Mouse (Mus musculus) layer of hippocampus, adult 9-11 months (tissue): ENCODE measurements around the gene Npnt.

Source experiments
- DNase-seq: peaks from one replicate; pipeline ENCODE4 v3.0.0; 2022

Npnt gene

DNA sequence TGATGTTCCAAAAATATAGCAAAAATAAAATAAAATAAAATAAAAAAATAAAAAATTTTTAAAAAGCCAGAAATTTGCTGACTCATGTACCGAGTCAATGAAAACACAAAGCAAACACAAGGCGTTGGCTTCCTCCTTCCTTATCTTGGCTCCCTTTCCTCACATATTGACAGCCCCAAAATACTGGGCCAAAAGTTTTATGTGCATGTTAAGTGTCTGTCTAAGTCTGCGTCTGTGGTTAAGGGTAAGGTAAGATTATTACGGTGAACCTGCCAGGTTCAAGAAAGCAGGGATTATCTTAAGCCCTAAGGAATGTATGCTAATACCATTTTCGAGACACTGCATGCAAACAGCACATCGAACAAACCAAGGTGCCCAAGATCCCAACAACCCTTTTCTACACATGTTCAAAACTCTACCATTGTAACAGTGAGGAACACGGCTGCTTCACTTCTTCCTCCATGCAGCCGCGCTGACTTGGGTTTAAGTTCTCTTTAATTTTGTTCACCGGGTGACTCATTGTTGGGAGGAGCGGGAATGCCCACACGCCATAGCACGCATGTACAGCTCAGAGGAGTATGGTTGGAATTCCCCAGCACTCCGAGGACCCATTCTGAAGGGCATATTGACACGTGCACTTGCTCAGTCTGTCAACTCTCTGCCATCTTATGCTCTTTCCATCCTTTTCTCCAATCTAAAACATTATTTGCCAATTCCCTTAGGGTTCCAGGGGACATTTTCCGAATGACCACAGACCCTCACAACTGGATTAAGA, 62.8 kb downstream of the Npnt start:
- no peak for DNase-seq

DNA sequence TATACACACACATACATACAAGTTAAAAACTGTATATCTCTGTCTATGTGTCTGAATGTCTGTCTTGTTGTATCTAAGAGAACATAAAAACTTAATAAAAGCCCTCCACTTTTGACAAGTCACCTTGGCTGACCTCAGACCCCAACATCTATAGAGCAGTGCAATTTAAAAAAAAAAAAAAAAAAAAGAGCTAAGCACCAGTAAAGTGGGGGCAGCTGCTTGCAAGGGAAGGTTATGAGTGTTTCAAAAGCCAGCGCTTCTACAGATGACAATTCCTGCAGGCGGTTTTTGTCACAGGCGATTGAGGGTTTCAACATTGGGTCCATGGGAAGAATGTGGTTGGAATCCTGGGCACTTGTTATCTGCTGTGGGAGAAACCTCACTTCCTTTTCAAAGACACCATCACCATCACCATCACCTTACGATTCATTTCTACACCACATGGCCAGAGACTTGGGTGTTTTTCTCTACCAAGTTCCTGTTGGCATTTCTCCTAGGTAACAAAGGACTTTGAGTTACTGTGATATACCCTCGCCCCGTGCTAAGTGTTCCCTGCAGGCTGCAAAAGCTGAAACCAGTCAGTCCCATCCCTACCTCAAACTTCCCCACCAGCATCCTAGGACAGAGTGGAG, 63.6 kb downstream of the Npnt start:
- no peak for DNase-seq

DNA sequence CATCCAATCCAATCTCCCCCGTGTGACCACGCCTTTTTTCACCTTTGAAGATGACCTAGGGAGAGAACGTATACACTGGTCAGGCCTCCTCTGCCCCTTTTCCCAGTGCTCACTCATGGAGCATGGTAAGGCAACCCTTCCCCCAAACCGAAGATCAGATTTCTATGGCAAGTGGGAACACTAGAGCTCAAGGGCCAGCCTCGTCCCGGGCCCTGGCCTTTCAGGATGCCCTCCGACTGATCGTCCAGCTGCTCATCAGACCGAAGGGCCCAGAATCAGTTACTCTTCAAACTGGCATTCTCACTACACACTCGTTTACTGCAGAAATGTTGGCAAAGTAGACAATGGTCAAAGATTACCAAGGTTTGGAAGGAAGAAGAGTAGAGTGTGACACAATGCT, 65.6 kb downstream of the Npnt start:
- no peak for DNase-seq

GRCm38 (mm10) chr3:132883256-132883655, 66.8 kb downstream of the Npnt start:
- no peak for DNase-seq

GRCm38 (mm10) chr3:132880826-132881225, 69.3 kb downstream of the Npnt start:
- DNase-seq = no peak

GRCm38 (mm10) chr3:132880361-132880760, 69.7 kb downstream of the Npnt start:
- no peak for DNase-seq

- DNase-seq = no peak
These were observed 73.0 kb downstream of the Npnt start for GRCm38 (mm10) chr3:132876933-132877676.

DNA sequence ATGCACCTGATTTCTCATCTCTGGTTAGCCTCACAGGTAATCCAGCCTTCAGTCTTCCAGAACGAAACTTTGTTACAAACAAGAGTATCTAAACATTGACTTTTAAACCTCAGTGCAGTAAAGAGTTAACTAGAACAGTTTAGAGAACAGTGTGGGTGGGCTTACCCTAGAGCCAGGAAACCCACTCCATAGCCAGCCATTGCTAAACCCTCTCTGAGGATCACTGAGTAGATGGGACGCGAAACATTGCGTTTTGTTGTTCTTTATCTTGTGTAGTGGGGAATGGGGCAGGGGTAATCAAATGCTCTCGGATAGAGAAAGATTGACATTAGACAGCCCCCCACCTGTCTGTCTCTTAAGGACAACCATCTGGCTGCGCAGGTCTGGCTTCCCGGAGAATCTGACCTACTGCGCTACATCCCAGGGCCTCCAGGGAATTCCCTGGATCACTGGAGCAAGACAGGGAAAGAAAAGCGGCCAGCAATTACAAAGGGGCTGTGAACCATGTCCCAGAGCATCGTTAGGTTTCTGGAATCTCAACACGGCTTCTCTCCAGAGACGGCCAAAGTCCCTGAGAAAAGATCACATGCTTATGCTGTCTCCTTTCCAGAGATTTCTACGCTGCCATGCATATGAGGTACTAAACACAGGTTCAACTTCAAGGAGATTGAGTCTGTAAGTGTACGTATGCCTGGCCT, 73.9 kb downstream of the Npnt start:
- DNase-seq = no peak

- DNase-seq = no peak
These were observed 76.8 kb downstream of the Npnt start for GRCm38 (mm10) chr3:132873251-132873650.

GRCm38 (mm10) chr3:132871318-132871904, 78.7 kb downstream of the Npnt start:
- DNase-seq = peak; percentile 29

DNA sequence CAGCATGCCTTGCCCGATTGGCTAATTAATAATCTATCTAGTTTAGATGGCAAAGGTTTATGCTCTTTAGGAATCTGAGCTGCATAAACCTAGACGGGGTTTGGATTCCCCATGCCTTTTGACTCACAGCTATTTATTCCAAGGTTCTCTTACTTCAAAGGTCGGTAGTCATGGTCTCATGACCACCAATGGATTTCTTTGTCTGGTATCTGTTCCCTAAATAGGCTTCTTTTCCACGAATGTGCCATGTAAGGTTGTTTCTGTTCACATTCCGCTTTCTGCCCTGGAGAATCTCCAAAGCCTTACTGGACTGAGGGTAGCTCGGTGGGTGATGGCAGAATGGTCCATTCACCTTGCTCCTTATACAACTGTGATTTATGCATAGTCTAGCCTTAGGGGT, 80.0 kb downstream of the Npnt start:
- DNase-seq = peak; percentile 71

- no peak for DNase-seq
These were observed 81.3 kb downstream of the Npnt start for GRCm38 (mm10) chr3:132868838-132869237.

DNA sequence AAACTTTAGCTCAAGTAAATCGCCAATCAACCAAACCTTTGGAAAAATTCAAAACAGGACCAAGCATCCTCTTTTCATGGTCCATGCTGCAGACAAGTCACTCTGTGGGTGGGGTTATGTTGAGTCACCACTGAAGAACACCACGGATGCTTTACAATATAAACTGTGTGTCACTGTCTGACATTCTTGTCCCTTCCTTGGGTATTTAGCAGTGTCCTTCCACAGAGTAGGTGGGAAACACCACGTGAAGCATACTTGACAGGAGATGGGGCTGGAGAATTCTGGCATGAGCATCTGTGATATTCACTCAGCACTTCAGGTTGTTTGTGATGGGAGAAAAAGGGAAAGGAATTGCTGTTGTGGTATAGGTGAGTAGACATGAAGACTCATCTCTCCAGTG, 83.1 kb downstream of the Npnt start:
- DNase-seq = no peak

GRCm38 (mm10) chr3:132865596-132865995, 84.5 kb downstream of the Npnt start:
- no peak for DNase-seq

- DNase-seq = no peak
These were observed 85.1 kb downstream of the Npnt start for GRCm38 (mm10) chr3:132864986-132865385.

DNA sequence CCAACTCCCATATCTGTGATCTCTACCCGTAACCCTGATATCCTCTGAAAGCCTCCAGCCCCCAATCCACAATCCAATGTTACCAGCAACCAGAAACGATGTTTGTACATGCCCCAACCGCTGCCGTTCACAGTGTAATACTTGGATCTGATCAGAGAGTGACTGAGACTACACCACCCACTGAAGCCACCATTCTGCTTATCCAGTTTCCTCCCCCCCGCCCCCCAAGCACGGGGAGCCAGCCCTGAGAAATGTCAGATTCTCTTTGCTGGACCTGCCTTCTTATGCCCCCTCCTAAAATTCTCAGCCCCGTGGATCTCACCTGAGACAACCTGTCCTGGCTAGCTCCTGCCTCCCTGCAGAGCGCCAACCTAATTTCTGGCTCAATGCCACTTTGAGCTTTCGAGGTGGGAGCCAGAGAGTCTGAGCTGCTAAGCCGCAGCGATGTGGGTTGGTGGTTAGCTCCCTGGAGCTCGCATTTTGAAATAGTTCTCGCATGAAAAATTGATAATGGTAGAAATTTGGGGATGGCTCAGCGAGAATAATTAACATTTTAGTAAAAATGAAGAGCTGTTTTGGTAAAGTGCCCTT, 85.7 kb downstream of the Npnt start:
- DNase-seq = no peak

- peak; percentile 26 for DNase-seq
These were observed 86.2 kb downstream of the Npnt start for GRCm38 (mm10) chr3:132863843-132864242.

DNA sequence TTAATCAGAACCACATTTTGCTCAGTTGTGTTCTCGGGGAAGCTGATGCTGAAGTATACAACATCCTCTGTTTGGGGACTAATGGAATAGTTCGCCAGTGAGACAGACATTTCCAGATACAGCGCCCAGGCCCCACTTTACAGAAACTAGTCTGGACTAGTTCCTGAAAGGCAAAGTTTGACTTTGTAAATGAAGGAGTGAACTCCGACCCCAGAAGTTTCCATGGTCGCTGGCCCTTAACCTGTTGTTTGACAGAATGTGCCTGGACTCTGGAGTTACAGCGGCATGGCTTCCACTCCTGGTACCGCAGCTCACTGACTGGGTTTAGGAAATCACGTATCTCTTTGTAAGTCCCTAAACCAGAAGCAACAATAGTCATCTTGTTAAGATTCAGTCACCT, 89.3 kb downstream of the Npnt start:
- no peak for DNase-seq

GRCm38 (mm10) chr3:132859573-132859972, 90.5 kb downstream of the Npnt start:
- no peak for DNase-seq

DNA sequence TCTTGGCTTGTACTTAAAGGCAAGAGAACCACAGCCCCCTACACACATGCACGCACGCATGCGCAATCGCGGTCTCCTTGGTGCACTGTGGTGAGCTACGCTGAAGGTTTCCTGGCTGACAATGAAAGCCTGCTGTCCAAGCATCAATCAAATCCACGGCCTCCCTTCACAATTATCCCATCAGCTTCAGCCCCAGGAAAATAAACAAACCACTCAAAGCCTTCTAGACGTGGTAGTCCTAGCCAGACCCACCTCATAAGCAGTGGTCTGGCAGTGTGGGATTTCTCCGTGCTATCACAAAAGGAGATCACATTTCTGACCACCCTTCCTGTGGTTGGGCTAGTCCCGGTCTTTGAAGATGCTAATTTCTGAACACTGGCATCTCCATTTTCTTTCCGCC, 91.2 kb downstream of the Npnt start:
- DNase-seq = no peak

DNA sequence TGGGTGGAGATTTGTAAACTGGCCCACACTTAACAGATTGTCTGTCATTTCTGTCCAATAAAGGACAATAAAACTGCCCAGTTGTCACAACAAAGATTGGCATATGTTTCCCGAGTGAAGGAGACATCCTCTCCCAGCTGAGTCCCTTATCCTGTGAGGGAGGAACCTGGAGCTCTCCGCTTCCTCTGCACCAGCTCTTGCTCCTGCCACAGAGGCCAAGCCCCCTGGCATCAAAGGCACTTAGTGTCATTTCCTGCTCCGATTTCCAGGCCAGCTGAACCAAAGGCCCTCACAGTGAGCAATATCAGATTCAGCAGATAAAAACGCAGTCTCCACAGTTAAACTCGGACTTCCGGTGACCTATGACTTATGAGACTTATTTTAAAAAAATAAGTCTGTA, 93.4 kb downstream of the Npnt start:
- no peak for DNase-seq

DNA sequence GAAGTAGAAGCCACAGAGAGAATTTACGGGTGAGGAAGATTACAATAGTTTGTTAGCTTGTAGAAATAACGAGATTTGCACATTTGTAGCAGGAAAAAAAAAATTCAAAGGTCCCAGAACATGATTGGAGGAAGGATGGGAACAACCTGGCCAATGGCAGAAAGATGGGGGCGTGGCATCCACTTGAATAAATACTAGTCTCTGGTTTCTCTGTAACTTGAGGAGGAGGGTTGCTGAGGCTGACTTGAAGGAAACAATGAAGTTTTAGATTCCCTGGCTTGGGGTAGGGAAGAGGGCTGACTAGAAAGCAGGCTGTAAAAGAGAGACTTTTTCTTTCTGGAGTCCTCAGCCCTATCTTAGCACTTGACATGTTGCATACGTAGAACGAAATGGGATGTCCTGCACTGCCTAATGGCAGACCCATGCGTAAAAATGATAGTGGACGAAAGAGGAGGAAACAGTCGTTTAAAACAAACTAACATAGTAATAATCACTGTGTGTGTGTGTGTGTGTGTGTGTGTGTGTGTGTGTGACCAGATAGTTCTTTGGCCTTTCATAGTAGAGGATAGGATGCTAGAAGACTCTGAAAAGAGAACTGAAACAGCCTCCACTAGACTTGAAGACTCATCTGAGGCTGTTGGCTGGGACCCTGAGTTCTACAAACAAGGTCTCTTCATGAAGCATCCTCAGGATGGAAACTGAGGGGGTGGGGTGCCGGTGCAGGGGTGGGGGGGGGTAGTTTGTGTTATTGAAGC, 94.5 kb downstream of the Npnt start:
- no peak for DNase-seq
